Mouse (Mus musculus): ENCODE measurements around the gene Zfp618. TPM values are rescaled to one million over a fixed set of nuclear protein-coding genes. Genes with fewer than 3 reads are reported as not detected.
A peak's percentile ranks its signal among the peaks of the same experiment; 100 is the strongest.

Gene Zfp618
- polyA plus RNA-seq, 1 experiment, result 12.8 TPM

- H3K4me1 ChIP-seq (ENCODE audit: control insufficient read depth, insufficient read depth, low read length), result no peaks in the 10 kb centered on the region
- TF ChIP-seq POLR2A (IDR thresholded peaks at IDR 0.05; ENCODE audit: control insufficient read depth, low read depth, low read length) (no peak), CTCF (IDR thresholded peaks at IDR 0.05; ENCODE audit: control insufficient read depth, insufficient read depth, insufficient replicate concordance, low read depth, low read length) (no peak)
- H3K36me3 ChIP-seq (ENCODE audit: control insufficient read depth, insufficient read depth, low read length), result no peaks in the 10 kb centered on the region
Measured at GRCm38 (mm10) chr4:63006198-63007155, 41.1 kb downstream of the Zfp618 start.

GRCm38 (mm10) chr4:63008206-63008605, 42.8 kb downstream of the Zfp618 start:
- no peak for TF ChIP-seq CTCF (IDR thresholded peaks at IDR 0.05; ENCODE audit: control insufficient read depth, insufficient read depth, insufficient replicate concordance, low read depth, low read length)
- no peak for TF ChIP-seq POLR2A (IDR thresholded peaks at IDR 0.05; ENCODE audit: control insufficient read depth, low read depth, low read length)
- Histone ChIP-seq H3K27ac (ENCODE audit: control insufficient read depth, insufficient read depth, low read depth, low read length) (no peak overlapping the region), H3K4me3 (ENCODE audit: control insufficient read depth, low read depth, low read length) (no peak overlapping the region), H3K27me3 (ENCODE audit: control insufficient read depth, insufficient read depth, low read length) (no peaks in the 10 kb centered on the region), H3K36me3 (ENCODE audit: control insufficient read depth, insufficient read depth, low read length) (no peaks in the 10 kb centered on the region), H3K4me1 (ENCODE audit: control insufficient read depth, insufficient read depth, low read length) (no peaks in the 10 kb centered on the region)

More at GRCm38 (mm10) chr4:63006198-63007155, 41.1 kb downstream of the Zfp618 start:
- no peaks in the 10 kb centered on the region for H3K27me3 ChIP-seq (ENCODE audit: control insufficient read depth, insufficient read depth, low read length)
- no peak overlapping the region for H3K4me3 ChIP-seq (ENCODE audit: control insufficient read depth, low read depth, low read length)
- H3K27ac ChIP-seq (ENCODE audit: control insufficient read depth, insufficient read depth, low read depth, low read length), result no peak overlapping the region

- H3K36me3 ChIP-seq (ENCODE audit: control insufficient read depth, insufficient read depth, low read length), result no peaks in the 10 kb centered on the region
- TF ChIP-seq CTCF (IDR thresholded peaks at IDR 0.05; ENCODE audit: control insufficient read depth, insufficient read depth, insufficient replicate concordance, low read depth, low read length) (no peak), POLR2A (IDR thresholded peaks at IDR 0.05; ENCODE audit: control insufficient read depth, low read depth, low read length) (no peak)
Measured at GRCm38 (mm10) chr4:63008822-63009221, 43.4 kb downstream of the Zfp618 start.

GRCm38 (mm10) chr4:63009821-63010220, 44.4 kb downstream of the Zfp618 start:
- Histone ChIP-seq H3K4me3 (ENCODE audit: control insufficient read depth, low read depth, low read length) (no peak overlapping the region), H3K27me3 (ENCODE audit: control insufficient read depth, insufficient read depth, low read length) (no peaks in the 10 kb centered on the region), H3K27ac (ENCODE audit: control insufficient read depth, insufficient read depth, low read depth, low read length) (no peak overlapping the region), H3K4me1 (ENCODE audit: control insufficient read depth, insufficient read depth, low read length) (no peaks in the 10 kb centered on the region), H3K36me3 (ENCODE audit: control insufficient read depth, insufficient read depth, low read length) (no peaks in the 10 kb centered on the region)
- no peak for TF ChIP-seq POLR2A (IDR thresholded peaks at IDR 0.05; ENCODE audit: control insufficient read depth, low read depth, low read length)
- no peak for TF ChIP-seq CTCF (IDR thresholded peaks at IDR 0.05; ENCODE audit: control insufficient read depth, insufficient read depth, insufficient replicate concordance, low read depth, low read length)

More at GRCm38 (mm10) chr4:63008822-63009221, 43.4 kb downstream of the Zfp618 start:
- no peak overlapping the region for H3K27ac ChIP-seq (ENCODE audit: control insufficient read depth, insufficient read depth, low read depth, low read length)
- no peaks in the 10 kb centered on the region for H3K4me1 ChIP-seq (ENCODE audit: control insufficient read depth, insufficient read depth, low read length)
- H3K4me3 ChIP-seq (ENCODE audit: control insufficient read depth, low read depth, low read length), result no peak overlapping the region
- no peaks in the 10 kb centered on the region for H3K27me3 ChIP-seq (ENCODE audit: control insufficient read depth, insufficient read depth, low read length)

- Histone ChIP-seq H3K36me3 (ENCODE audit: control insufficient read depth, insufficient read depth, low read length) (no peaks in the 10 kb centered on the region), H3K4me1 (ENCODE audit: control insufficient read depth, insufficient read depth, low read length) (no peaks in the 10 kb centered on the region), H3K27ac (ENCODE audit: control insufficient read depth, insufficient read depth, low read depth, low read length) (no peak overlapping the region), H3K27me3 (ENCODE audit: control insufficient read depth, insufficient read depth, low read length) (no peaks in the 10 kb centered on the region), H3K4me3 (ENCODE audit: control insufficient read depth, low read depth, low read length) (no peak overlapping the region)
- no peak for TF ChIP-seq CTCF (IDR thresholded peaks at IDR 0.05; ENCODE audit: control insufficient read depth, insufficient read depth, insufficient replicate concordance, low read depth, low read length)
- no peak for TF ChIP-seq POLR2A (IDR thresholded peaks at IDR 0.05; ENCODE audit: control insufficient read depth, low read depth, low read length)
Measured at GRCm38 (mm10) chr4:63010226-63010625, 44.9 kb downstream of the Zfp618 start.

- Histone ChIP-seq H3K4me3 (ENCODE audit: control insufficient read depth, low read depth, low read length) (peak overlapping the region; percentile 11; the same call in 1 of the 2 replicates), H3K36me3 (ENCODE audit: control insufficient read depth, insufficient read depth, low read length) (no peaks in the 10 kb centered on the region), H3K27ac (ENCODE audit: control insufficient read depth, insufficient read depth, low read depth, low read length) (no peak overlapping the region), H3K4me1 (ENCODE audit: control insufficient read depth, insufficient read depth, low read length) (peaks cover 3% of the 10 kb centered on the region; the same call in 1 of the 2 replicates), H3K27me3 (ENCODE audit: control insufficient read depth, insufficient read depth, low read length) (no peaks in the 10 kb centered on the region)
- TF ChIP-seq CTCF (IDR thresholded peaks at IDR 0.05; ENCODE audit: control insufficient read depth, insufficient read depth, insufficient replicate concordance, low read depth, low read length) (no peak), POLR2A (IDR thresholded peaks at IDR 0.05; ENCODE audit: control insufficient read depth, low read depth, low read length) (no peak)
Measured at GRCm38 (mm10) chr4:63018616-63019015, 53.2 kb downstream of the Zfp618 start.

GRCm38 (mm10) chr4:63019428-63019858, 54.1 kb downstream of the Zfp618 start:
- H3K4me1 ChIP-seq (ENCODE audit: control insufficient read depth, insufficient read depth, low read length), result peaks cover 3% of the 10 kb centered on the region; the same call in 1 of the 2 replicates
- no peak overlapping the region for H3K27ac ChIP-seq (ENCODE audit: control insufficient read depth, insufficient read depth, low read depth, low read length)
- no peaks in the 10 kb centered on the region for H3K36me3 ChIP-seq (ENCODE audit: control insufficient read depth, insufficient read depth, low read length)
- peak overlapping the region; percentile 75 for H3K4me3 ChIP-seq (ENCODE audit: control insufficient read depth, low read depth, low read length)
- TF ChIP-seq POLR2A (IDR thresholded peaks at IDR 0.05; ENCODE audit: control insufficient read depth, low read depth, low read length), result no peak
- no peak for TF ChIP-seq CTCF (IDR thresholded peaks at IDR 0.05; ENCODE audit: control insufficient read depth, insufficient read depth, insufficient replicate concordance, low read depth, low read length)
- no peaks in the 10 kb centered on the region for H3K27me3 ChIP-seq (ENCODE audit: control insufficient read depth, insufficient read depth, low read length)

All from testis, adult 2 months (tissue).